ENCODE assay signal across 22 mouse cellular contexts in genomic region chr10:5356614-5357013, GRCm38 (mm10).
A peak's percentile ranks its signal among the peaks of the same experiment; 100 is the strongest.
DNase-seq lines count a peak whose midpoint lies in the region; ATAC-seq lines count a peak whose summit lies in the region.
"Had no signal": no experiment of that assay in that cellular context is flagged by ENCODE, and none has a peak within 500 bp of the region (broad histone marks: within the 10 kb centered on the region; RNA-seq: fewer than 3 reads in every experiment).

No protein-coding gene starts in this region.

- intact Hi-C loops in left cerebral cortex, postnatal 14 days (cut with DNase I): no loop called here

- no peak overlapping the region for H3K27ac ChIP-seq in forebrain, embryonic 14.5 days (ENCODE audit: low read depth, low read length)

- WGBS in forebrain, embryonic 14.5 days: 88% methylated on average over 5 of the region's 5 CpGs

- DNase-seq in frontal cortex, postnatal 14 days (ENCODE audit: low spot score in 2 of 2): no peak
- DNase-seq in brain, adult 2 months (ENCODE audit: low read depth, low spot score): peak; percentile 81
- peak; percentile 51 for DNase-seq in telencephalon, adult 2 months (ENCODE audit: low read depth, low spot score)
- DNase-seq in left cerebral cortex, postnatal 14 days (ENCODE audit: low spot score in 2 of 2): no peak
- DNase-seq in forebrain, embryonic 14.5 days (ENCODE audit: low spot score): no peak
- DNase-seq: adrenal gland, adult 2 months; adrenal gland, adult 8-10 months; adrenal gland, postnatal 10 days; adrenal gland, postnatal 14 days; adrenal gland, postnatal 25 days; adrenal gland, postnatal 36 days; B cell, adult 2 months; cerebellum, adult 11 months; cerebellum, adult 11-12 months; cerebellum, adult 18-20 months; cerebellum, adult 2 months had no signal

- H3K9ac ChIP-seq in forebrain, embryonic 14.5 days (ENCODE audit: low read length): no peak overlapping the region

- H3K4me3 ChIP-seq in forebrain, embryonic 14.5 days (ENCODE audit: low read depth, low read length): no peak overlapping the region

- no peaks in the 10 kb centered on the region for H3K9me3 ChIP-seq in forebrain, embryonic 14.5 days (replicated peaks; ENCODE audit: control insufficient read depth, low read length)
- H3K9me3 ChIP-seq: G1E had no signal

- no peaks in the 10 kb centered on the region for H3K4me1 ChIP-seq in forebrain, embryonic 14.5 days (ENCODE audit: control insufficient read depth, insufficient read depth, low read length)

- no peak overlapping the region for H3K4me2 ChIP-seq in forebrain, embryonic 14.5 days (ENCODE audit: low read length)

- no peaks in the 10 kb centered on the region for H3K27me3 ChIP-seq in forebrain, embryonic 14.5 days (replicated peaks; ENCODE audit: control insufficient read depth, insufficient read depth, low read length)
- H3K27me3 ChIP-seq: CH12.LX had no signal

- H3K36me3 ChIP-seq in forebrain, embryonic 14.5 days (ENCODE audit: control insufficient read depth, insufficient read depth, low read length): no peaks in the 10 kb centered on the region
- H3K36me3 ChIP-seq: G1E had no signal

- peak; percentile 83 for ATAC-seq in frontal cortex, adult (ENCODE audit: low TSS enrichment)
- no peak for ATAC-seq in forebrain, embryonic 14.5 days
- ATAC-seq: activated CD4-positive, CD25-positive, alpha-beta regulatory T cell, adult 4 months; CD4-positive, CD25-positive, alpha-beta regulatory T cell, adult 4 months; Patski had no signal

Comparison
In these comparisons a context has a peak if more than half of its experiments do, and no peak if none do; other contexts are left out.
1. DNase-seq: peak in brain, adult 2 months (single experiment) and telencephalon, adult 2 months (single experiment); none in frontal cortex, postnatal 14 days (0 of 2), left cerebral cortex, postnatal 14 days (0 of 2) and forebrain, embryonic 14.5 days (single experiment).